Mouse (Mus musculus): Measurements from ENCODE around the gene Mark2. TPM values are rescaled to one million over a fixed set of nuclear protein-coding genes. Genes with fewer than 3 reads are reported as not detected.
A peak's percentile ranks its signal among the peaks of the same experiment; 100 is the strongest.

Mark2 gene
- polyA plus RNA-seq (2011; ENCODE audit: insufficient read depth, insufficient read length, low read depth, missing spikeins), result 52.1 and 60.5 TPM in 2 replicates

- TF ChIP-seq EP300 (IDR thresholded peaks at IDR 0.05; ENCODE audit: insufficient read depth, low read depth, low read length) (peak; percentile 44; the same call in 1 of the 2 replicates), POLR2A (IDR thresholded peaks at IDR 0.05; ENCODE audit: insufficient read depth, low read length) (peak; percentile 36), CTCF (IDR thresholded peaks at IDR 0.05; ENCODE audit: low read depth, low read length) (no peak)
- Histone ChIP-seq H3K4me1 (ENCODE audit: control insufficient read depth, insufficient read depth, low read length) (peaks cover 10% of the 10 kb centered on the region), H3K9me3 (replicated peaks; ENCODE audit: control insufficient read depth, insufficient read depth, low read length, poor library complexity, severe bottlenecking) (no peaks in the 10 kb centered on the region), H3K27ac (ENCODE audit: insufficient read depth, low read length) (peak within 1 kb of the TSS; percentile 59), H3K4me3 (ENCODE audit: low read depth, low read length) (peak within 1 kb of the TSS; percentile 92), H3K9ac (ENCODE audit: low read depth, poor library complexity, severe bottlenecking) (peak within 1 kb of the TSS; percentile 85), H3K36me3 (ENCODE audit: control insufficient read depth, insufficient read depth, low read length, poor library complexity, severe bottlenecking) (no peaks in the 10 kb centered on the region), H3K27me3 (ENCODE audit: control insufficient read depth, insufficient read depth, low read length, poor library complexity, severe bottlenecking) (no peaks in the 10 kb centered on the region)
These were observed at the start of gene Mark2 for GRCm38 (mm10) chr19:7341512-7342397. TSS of gene Mark2 (minus strand) at chr19:7341860.

GRCm38 (mm10) chr19:7388488-7388887 is 46.8 kb upstream of the Mark2 start:
- no peak overlapping the region for H3K4me3 ChIP-seq (ENCODE audit: low read depth, low read length)
- TF ChIP-seq POLR2A (IDR thresholded peaks at IDR 0.05; ENCODE audit: insufficient read depth, low read length), result no peak
- TF ChIP-seq EP300 (IDR thresholded peaks at IDR 0.05; ENCODE audit: insufficient read depth, low read depth, low read length), result no peak
- TF ChIP-seq CTCF (IDR thresholded peaks at IDR 0.05; ENCODE audit: low read depth, low read length), result no peak
- no peaks in the 10 kb centered on the region for H3K27me3 ChIP-seq (ENCODE audit: control insufficient read depth, insufficient read depth, low read length, poor library complexity, severe bottlenecking)
- no peaks in the 10 kb centered on the region for H3K4me1 ChIP-seq (ENCODE audit: control insufficient read depth, insufficient read depth, low read length)
- peak overlapping the region; percentile 87 for H3K27ac ChIP-seq (ENCODE audit: insufficient read depth, low read length)
- H3K9me3 ChIP-seq (replicated peaks; ENCODE audit: control insufficient read depth, insufficient read depth, low read length, poor library complexity, severe bottlenecking), result no peaks in the 10 kb centered on the region
- no peaks in the 10 kb centered on the region for H3K36me3 ChIP-seq (ENCODE audit: control insufficient read depth, insufficient read depth, low read length, poor library complexity, severe bottlenecking)
- no peak overlapping the region for H3K9ac ChIP-seq (ENCODE audit: low read depth, poor library complexity, severe bottlenecking)

GRCm38 (mm10) chr19:7386042-7386441 is 44.4 kb upstream of the Mark2 start:
- no peaks in the 10 kb centered on the region for H3K4me1 ChIP-seq (ENCODE audit: control insufficient read depth, insufficient read depth, low read length)
- no peaks in the 10 kb centered on the region for H3K9me3 ChIP-seq (replicated peaks; ENCODE audit: control insufficient read depth, insufficient read depth, low read length, poor library complexity, severe bottlenecking)
- TF ChIP-seq EP300 (IDR thresholded peaks at IDR 0.05; ENCODE audit: insufficient read depth, low read depth, low read length), result no peak
- TF ChIP-seq POLR2A (IDR thresholded peaks at IDR 0.05; ENCODE audit: insufficient read depth, low read length), result no peak
- TF ChIP-seq CTCF (IDR thresholded peaks at IDR 0.05; ENCODE audit: low read depth, low read length), result no peak
- H3K27ac ChIP-seq (ENCODE audit: insufficient read depth, low read length), result peak overlapping the region; percentile 53
- no peak overlapping the region for H3K4me3 ChIP-seq (ENCODE audit: low read depth, low read length)
- no peaks in the 10 kb centered on the region for H3K36me3 ChIP-seq (ENCODE audit: control insufficient read depth, insufficient read depth, low read length, poor library complexity, severe bottlenecking)
- no peak overlapping the region for H3K9ac ChIP-seq (ENCODE audit: low read depth, poor library complexity, severe bottlenecking)
- no peaks in the 10 kb centered on the region for H3K27me3 ChIP-seq (ENCODE audit: control insufficient read depth, insufficient read depth, low read length, poor library complexity, severe bottlenecking)

DNA sequence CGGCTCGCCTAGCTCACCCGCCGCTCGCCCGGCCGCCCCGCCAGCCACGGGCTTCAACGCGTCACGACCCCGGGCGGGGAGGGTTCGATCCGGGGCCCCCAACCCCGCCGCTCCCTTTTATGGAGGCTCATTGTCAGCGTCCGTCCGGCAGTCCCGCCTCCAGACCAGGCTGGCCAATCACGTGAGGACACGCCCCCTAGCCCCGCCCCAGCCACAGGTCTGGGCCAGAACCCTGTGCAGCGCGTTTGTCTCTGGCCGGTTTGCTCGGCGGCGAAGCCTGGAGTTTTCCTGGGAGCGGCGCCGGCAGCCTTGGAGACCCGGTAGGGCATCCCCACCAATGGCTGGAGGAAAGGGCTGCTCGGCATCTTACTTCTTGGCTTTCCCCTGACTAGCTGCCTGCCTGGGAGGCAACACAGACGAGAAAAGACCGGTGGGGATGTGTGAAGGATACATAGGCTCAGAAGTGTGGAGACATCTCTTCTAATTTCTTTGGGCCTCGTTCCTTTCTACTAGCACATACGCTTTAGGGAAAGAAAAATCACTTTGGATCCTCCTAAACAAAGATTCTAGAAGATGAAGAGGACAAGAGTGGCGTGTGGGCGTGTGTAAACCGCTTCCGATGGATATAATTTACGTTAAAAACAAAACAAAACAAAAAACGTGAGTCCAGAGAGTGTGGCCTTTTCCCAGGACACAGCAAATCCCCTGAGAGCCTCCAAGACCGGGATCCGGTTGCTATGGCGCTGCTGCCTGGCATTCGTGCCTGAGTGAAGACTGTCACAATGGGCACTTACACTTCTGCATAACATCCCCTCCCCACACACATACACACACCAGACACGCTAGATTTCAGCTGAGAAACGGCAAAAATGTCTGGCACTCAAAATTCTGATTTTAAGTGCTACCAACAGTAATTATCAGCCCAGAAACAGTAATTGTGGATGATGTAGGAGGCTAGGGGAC is 41.5 kb upstream of the Mark2 start, which contains the start of gene Spindoc:
Gene Spindoc, minus strand, starts transcription at position 92 of the 963 bp plus-strand sequence.
- no peaks in the 10 kb centered on the region for H3K27me3 ChIP-seq (ENCODE audit: control insufficient read depth, insufficient read depth, low read length, poor library complexity, severe bottlenecking)
- no peaks in the 10 kb centered on the region for H3K4me1 ChIP-seq (ENCODE audit: control insufficient read depth, insufficient read depth, low read length)
- H3K9ac ChIP-seq (ENCODE audit: low read depth, poor library complexity, severe bottlenecking), result peak within 1 kb of the TSS; percentile 92
- peak within 1 kb of the TSS; percentile 82 for H3K27ac ChIP-seq (ENCODE audit: insufficient read depth, low read length)
- no peaks in the 10 kb centered on the region for H3K36me3 ChIP-seq (ENCODE audit: control insufficient read depth, insufficient read depth, low read length, poor library complexity, severe bottlenecking)
- H3K9me3 ChIP-seq (replicated peaks; ENCODE audit: control insufficient read depth, insufficient read depth, low read length, poor library complexity, severe bottlenecking), result no peaks in the 10 kb centered on the region
- TF ChIP-seq CTCF (IDR thresholded peaks at IDR 0.05; ENCODE audit: low read depth, low read length) (no peak), POLR2A (IDR thresholded peaks at IDR 0.05; ENCODE audit: insufficient read depth, low read length) (peak; percentile 61)
- H3K4me3 ChIP-seq (ENCODE audit: low read depth, low read length), result peak within 1 kb of the TSS; percentile 93

DNA sequence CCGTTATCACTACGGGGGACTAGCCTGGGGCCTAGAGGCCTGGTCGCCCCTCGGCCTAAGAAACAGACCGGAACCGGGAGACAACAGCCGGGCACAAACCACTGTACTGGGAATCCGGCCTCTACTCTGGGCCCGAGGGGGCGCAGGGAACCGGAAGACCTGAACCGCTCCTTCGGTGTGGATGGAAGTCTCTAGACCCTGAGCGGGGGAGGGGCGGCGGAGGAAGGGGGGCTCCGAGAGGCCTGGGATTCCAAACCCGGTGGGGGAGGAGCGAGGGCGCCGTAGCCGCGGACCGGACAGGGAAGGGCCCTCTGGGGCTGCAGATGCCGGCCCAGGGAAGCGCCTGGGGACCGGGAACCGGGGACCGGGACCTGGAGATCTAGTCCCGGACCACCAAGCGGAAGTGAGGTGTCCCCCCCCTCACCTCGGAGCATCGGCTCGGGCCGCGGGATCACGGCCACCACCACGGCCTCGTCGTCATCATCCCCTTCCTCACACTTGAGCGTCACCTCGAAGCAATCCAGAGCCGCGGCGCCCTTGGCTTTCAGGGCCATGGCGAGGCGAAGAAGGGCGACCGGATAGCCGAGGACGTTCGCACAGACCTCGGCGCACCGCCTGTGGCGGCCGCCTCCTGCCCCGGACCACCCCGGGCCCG is 40.7 kb upstream of the Mark2 start:
- Histone ChIP-seq H3K27ac (ENCODE audit: insufficient read depth, low read length) (peak overlapping the region; percentile 12), H3K36me3 (ENCODE audit: control insufficient read depth, insufficient read depth, low read length, poor library complexity, severe bottlenecking) (no peaks in the 10 kb centered on the region), H3K4me3 (ENCODE audit: low read depth, low read length) (peak overlapping the region; percentile 82), H3K4me1 (ENCODE audit: control insufficient read depth, insufficient read depth, low read length) (no peaks in the 10 kb centered on the region), H3K9me3 (replicated peaks; ENCODE audit: control insufficient read depth, insufficient read depth, low read length, poor library complexity, severe bottlenecking) (no peaks in the 10 kb centered on the region), H3K9ac (ENCODE audit: low read depth, poor library complexity, severe bottlenecking) (peak overlapping the region; percentile 92), H3K27me3 (ENCODE audit: control insufficient read depth, insufficient read depth, low read length, poor library complexity, severe bottlenecking) (no peaks in the 10 kb centered on the region)
- no peak for TF ChIP-seq POLR2A (IDR thresholded peaks at IDR 0.05; ENCODE audit: insufficient read depth, low read length)
- TF ChIP-seq EP300 (IDR thresholded peaks at IDR 0.05; ENCODE audit: insufficient read depth, low read depth, low read length), result no peak
- no peak for TF ChIP-seq CTCF (IDR thresholded peaks at IDR 0.05; ENCODE audit: low read depth, low read length)
